Mouse (Mus musculus): ENCODE data around the gene Ppp1cb. TPM values are rescaled to one million over a fixed set of nuclear protein-coding genes. Genes with fewer than 3 reads are reported as not detected.

The Ppp1cb gene
- polyA plus RNA-seq, 1 experiment from 2014 or later = 236 TPM

- no peak for ATAC-seq (ENCODE audit: insufficient read depth, low FRiP score, low TSS enrichment)
- DNase-seq (ENCODE audit: low spot score) = no peak
- 45% methylated on average over 5 of the region's 5 CpGs for WGBS
- Histone ChIP-seq H3K4me3 (ENCODE audit: low read depth, low read length) (no peak overlapping the region), H3K27ac (ENCODE audit: low read depth, low read length) (no peak overlapping the region), H3K4me1 (ENCODE audit: control insufficient read depth, insufficient read depth, low read length) (no peaks in the 10 kb centered on the region), H3K9me3 (ENCODE audit: control insufficient read depth, low read length) (no peaks in the 10 kb centered on the region), H3K36me3 (ENCODE audit: control insufficient read depth, insufficient read depth, low read length) (no peaks in the 10 kb centered on the region), H3K4me2 (ENCODE audit: low read depth) (no peak overlapping the region), H3K27me3 (ENCODE audit: control insufficient read depth, insufficient read depth, low read length) (no peaks in the 10 kb centered on the region), H3K9ac (ENCODE audit: low read length) (no peak overlapping the region)
Measured at GRCm38 (mm10) chr5:32437901-32438563, 20.6 kb upstream of the Ppp1cb start.

DNA sequence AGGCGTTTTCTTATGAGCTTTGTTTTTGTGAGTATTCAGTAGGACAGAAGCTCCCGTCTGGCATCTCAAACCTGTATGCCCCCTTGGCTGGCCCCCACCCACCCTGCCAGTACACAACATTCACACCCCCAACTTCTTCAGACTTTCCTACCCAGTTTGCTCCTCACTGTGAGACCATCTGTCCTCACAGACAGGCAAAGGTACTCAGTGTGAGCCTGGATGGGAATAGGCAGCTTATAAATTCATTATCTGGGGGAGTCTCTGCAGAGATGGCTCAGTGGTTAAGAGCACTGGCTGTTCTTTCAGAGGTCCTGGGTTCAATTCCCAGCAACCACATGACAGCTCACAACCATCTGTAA lies 20.1 kb upstream of the Ppp1cb start:
- H3K36me3 ChIP-seq (ENCODE audit: control insufficient read depth, insufficient read depth, low read length) = no peaks in the 10 kb centered on the region
- H3K9me3 ChIP-seq (ENCODE audit: control insufficient read depth, low read length) = no peaks in the 10 kb centered on the region
- no peak overlapping the region for H3K4me3 ChIP-seq (ENCODE audit: low read depth, low read length)
- WGBS = 60% methylated on average over 2 of the region's 2 CpGs
- no peak overlapping the region for H3K27ac ChIP-seq (ENCODE audit: low read depth, low read length)
- H3K9ac ChIP-seq (ENCODE audit: low read length) = no peak overlapping the region
- DNase-seq (ENCODE audit: low spot score) = no peak
- H3K4me1 ChIP-seq (ENCODE audit: control insufficient read depth, insufficient read depth, low read length) = no peaks in the 10 kb centered on the region
- ATAC-seq (ENCODE audit: insufficient read depth, low FRiP score, low TSS enrichment) = no peak
- H3K27me3 ChIP-seq (ENCODE audit: control insufficient read depth, insufficient read depth, low read length) = no peaks in the 10 kb centered on the region
- no peak overlapping the region for H3K4me2 ChIP-seq (ENCODE audit: low read depth)

DNA sequence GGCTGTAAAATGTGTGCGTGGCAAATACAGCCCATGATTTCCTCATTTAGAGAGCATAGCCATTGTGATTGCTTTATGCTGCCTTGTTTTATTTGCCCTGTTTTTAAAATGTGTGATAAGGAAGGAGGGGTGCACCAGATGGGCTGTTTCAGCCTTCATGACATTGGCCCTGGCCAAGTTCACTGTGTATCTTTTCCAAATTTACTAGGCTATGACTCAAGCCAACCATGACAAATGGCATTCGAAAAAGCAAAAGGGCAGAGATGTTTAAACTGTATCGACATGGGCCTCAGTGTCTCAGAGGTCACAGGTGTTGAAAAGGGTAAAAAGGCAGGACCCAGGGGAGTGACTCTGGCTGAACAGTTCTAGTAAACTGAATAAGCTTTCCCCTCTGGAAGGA lies 17.3 kb upstream of the Ppp1cb start:
- Histone ChIP-seq H3K4me1 (ENCODE audit: control insufficient read depth, insufficient read depth, low read length) (no peaks in the 10 kb centered on the region), H3K9me3 (ENCODE audit: control insufficient read depth, low read length) (no peaks in the 10 kb centered on the region), H3K4me2 (ENCODE audit: low read depth) (no peak overlapping the region), H3K27me3 (ENCODE audit: control insufficient read depth, insufficient read depth, low read length) (no peaks in the 10 kb centered on the region), H3K27ac (ENCODE audit: low read depth, low read length) (no peak overlapping the region), H3K9ac (ENCODE audit: low read length) (no peak overlapping the region), H3K4me3 (ENCODE audit: low read depth, low read length) (no peak overlapping the region), H3K36me3 (ENCODE audit: control insufficient read depth, insufficient read depth, low read length) (no peaks in the 10 kb centered on the region)
- WGBS = 60% methylated on average over 3 of the region's 3 CpGs
- ATAC-seq (ENCODE audit: insufficient read depth, low FRiP score, low TSS enrichment) (no peak), DNase-seq (ENCODE audit: low spot score) (no peak)

DNA sequence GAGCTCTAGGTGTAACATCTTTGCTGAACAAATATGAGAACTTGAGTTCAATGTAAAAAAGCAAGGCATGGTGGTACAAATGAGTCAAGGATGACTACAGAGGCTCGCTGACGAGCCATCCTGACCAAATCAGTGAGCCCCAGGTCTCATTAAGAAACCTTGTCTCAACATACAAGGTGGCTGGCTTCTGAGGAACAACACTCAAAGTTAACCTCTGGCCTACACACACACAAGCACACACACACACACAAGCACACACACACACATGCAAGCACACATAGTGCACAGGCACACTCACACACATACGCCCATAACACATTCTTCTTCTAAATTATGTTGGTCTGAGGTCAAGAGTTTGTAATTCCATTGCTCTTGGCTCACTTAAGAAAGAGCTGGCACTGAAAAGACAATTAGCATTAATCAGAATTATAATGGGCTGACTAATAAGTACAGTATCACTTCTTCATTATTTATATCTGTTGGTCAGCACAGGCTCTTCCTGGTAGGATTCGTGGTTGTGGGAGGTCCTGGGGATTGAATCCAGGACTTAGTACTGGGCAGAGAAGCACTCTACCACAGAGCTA lies 16.6 kb upstream of the Ppp1cb start:
- no peaks in the 10 kb centered on the region for H3K4me1 ChIP-seq (ENCODE audit: control insufficient read depth, insufficient read depth, low read length)
- no peak overlapping the region for H3K4me3 ChIP-seq (ENCODE audit: low read depth, low read length)
- no peak overlapping the region for H3K9ac ChIP-seq (ENCODE audit: low read length)
- no peak overlapping the region for H3K27ac ChIP-seq (ENCODE audit: low read depth, low read length)
- no peak overlapping the region for H3K4me2 ChIP-seq (ENCODE audit: low read depth)
- WGBS = 88% methylated on average over 4 of the region's 4 CpGs
- H3K27me3 ChIP-seq (ENCODE audit: control insufficient read depth, insufficient read depth, low read length) = no peaks in the 10 kb centered on the region
- DNase-seq (ENCODE audit: low spot score) = no peak
- ATAC-seq (ENCODE audit: insufficient read depth, low FRiP score, low TSS enrichment) = no peak
- H3K36me3 ChIP-seq (ENCODE audit: control insufficient read depth, insufficient read depth, low read length) = no peaks in the 10 kb centered on the region
- H3K9me3 ChIP-seq (ENCODE audit: control insufficient read depth, low read length) = no peaks in the 10 kb centered on the region

GRCm38 (mm10) chr5:32443906-32444305 lies 14.7 kb upstream of the Ppp1cb start:
- no peak overlapping the region for H3K9ac ChIP-seq (ENCODE audit: low read length)
- WGBS = 89% methylated on average over 3 of the region's 3 CpGs
- no peaks in the 10 kb centered on the region for H3K4me1 ChIP-seq (ENCODE audit: control insufficient read depth, insufficient read depth, low read length)
- ATAC-seq (ENCODE audit: insufficient read depth, low FRiP score, low TSS enrichment) (no peak), DNase-seq (ENCODE audit: low spot score) (no peak)
- no peaks in the 10 kb centered on the region for H3K36me3 ChIP-seq (ENCODE audit: control insufficient read depth, insufficient read depth, low read length)
- H3K27me3 ChIP-seq (ENCODE audit: control insufficient read depth, insufficient read depth, low read length) = no peaks in the 10 kb centered on the region
- H3K27ac ChIP-seq (ENCODE audit: low read depth, low read length) = no peak overlapping the region
- H3K9me3 ChIP-seq (ENCODE audit: control insufficient read depth, low read length) = no peaks in the 10 kb centered on the region
- no peak overlapping the region for H3K4me3 ChIP-seq (ENCODE audit: low read depth, low read length)
- no peak overlapping the region for H3K4me2 ChIP-seq (ENCODE audit: low read depth)

DNA sequence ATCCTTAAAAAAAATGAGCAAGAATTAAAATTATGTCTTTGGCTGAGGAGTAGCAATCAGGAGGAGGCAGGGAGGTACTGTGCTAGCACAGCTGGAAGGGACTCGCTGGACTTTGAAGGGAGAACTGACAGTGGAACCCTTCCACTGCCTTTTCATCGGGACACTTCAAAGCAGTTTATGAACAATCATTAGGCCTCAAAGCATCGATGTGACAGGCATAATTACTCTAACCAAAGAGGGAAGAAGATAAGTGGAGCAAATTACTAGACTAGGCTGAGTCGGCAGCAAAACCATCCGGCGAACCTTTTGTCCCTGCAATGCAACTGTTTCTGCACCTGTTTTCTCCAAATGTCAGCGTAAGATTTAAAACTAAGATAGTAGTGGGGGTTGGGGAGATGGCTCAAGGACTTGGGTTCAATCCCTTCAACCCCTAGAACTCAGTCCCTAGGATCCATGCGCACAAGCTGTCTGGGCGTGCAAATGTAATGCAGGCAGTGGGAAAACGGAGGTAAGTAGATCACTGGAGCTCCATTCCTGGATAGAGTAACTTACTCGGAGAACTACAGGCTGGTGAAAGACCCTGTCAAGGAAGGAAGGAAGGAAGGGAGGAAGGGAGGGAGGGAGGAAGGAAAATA lies 13.2 kb upstream of the Ppp1cb start:
- no peak for ATAC-seq (ENCODE audit: insufficient read depth, low FRiP score, low TSS enrichment)
- Histone ChIP-seq H3K9ac (ENCODE audit: low read length) (no peak overlapping the region), H3K27me3 (ENCODE audit: control insufficient read depth, insufficient read depth, low read length) (no peaks in the 10 kb centered on the region), H3K4me3 (ENCODE audit: low read depth, low read length) (no peak overlapping the region), H3K36me3 (ENCODE audit: control insufficient read depth, insufficient read depth, low read length) (no peaks in the 10 kb centered on the region), H3K4me1 (ENCODE audit: control insufficient read depth, insufficient read depth, low read length) (no peaks in the 10 kb centered on the region), H3K27ac (ENCODE audit: low read depth, low read length) (no peak overlapping the region), H3K4me2 (ENCODE audit: low read depth) (no peak overlapping the region), H3K9me3 (ENCODE audit: control insufficient read depth, low read length) (no peaks in the 10 kb centered on the region)
- WGBS = 36% methylated on average over 11 of the region's 11 CpGs
- DNase-seq (ENCODE audit: low spot score) = no peak

- ATAC-seq (ENCODE audit: insufficient read depth, low FRiP score, low TSS enrichment) (no peak), DNase-seq (ENCODE audit: low spot score) (no peak)
- H3K9me3 ChIP-seq (ENCODE audit: control insufficient read depth, low read length) = no peaks in the 10 kb centered on the region
- no peak overlapping the region for H3K4me3 ChIP-seq (ENCODE audit: low read depth, low read length)
- whole genome bisulfite sequencing = 34% methylated on average over 5 of the region's 5 CpGs
- H3K27me3 ChIP-seq (ENCODE audit: control insufficient read depth, insufficient read depth, low read length) = no peaks in the 10 kb centered on the region
- no peak overlapping the region for H3K27ac ChIP-seq (ENCODE audit: low read depth, low read length)
- no peaks in the 10 kb centered on the region for H3K36me3 ChIP-seq (ENCODE audit: control insufficient read depth, insufficient read depth, low read length)
- H3K4me2 ChIP-seq (ENCODE audit: low read depth) = no peak overlapping the region
- H3K9ac ChIP-seq (ENCODE audit: low read length) = no peak overlapping the region
- no peaks in the 10 kb centered on the region for H3K4me1 ChIP-seq (ENCODE audit: control insufficient read depth, insufficient read depth, low read length)
Measured at GRCm38 (mm10) chr5:32446394-32446793, 12.2 kb upstream of the Ppp1cb start.

GRCm38 (mm10) chr5:32446810-32447209 lies 11.8 kb upstream of the Ppp1cb start:
- Histone ChIP-seq H3K4me2 (ENCODE audit: low read depth) (no peak overlapping the region), H3K9ac (ENCODE audit: low read length) (no peak overlapping the region)

More at GRCm38 (mm10) chr5:32446810-32447209, 11.8 kb upstream of the Ppp1cb start:
- DNase-seq (ENCODE audit: low spot score) = no peak
- Histone ChIP-seq H3K4me3 (ENCODE audit: low read depth, low read length) (no peak overlapping the region), H3K36me3 (ENCODE audit: control insufficient read depth, insufficient read depth, low read length) (no peaks in the 10 kb centered on the region), H3K9me3 (ENCODE audit: control insufficient read depth, low read length) (no peaks in the 10 kb centered on the region), H3K4me1 (ENCODE audit: control insufficient read depth, insufficient read depth, low read length) (no peaks in the 10 kb centered on the region), H3K27me3 (ENCODE audit: control insufficient read depth, insufficient read depth, low read length) (no peaks in the 10 kb centered on the region), H3K27ac (ENCODE audit: low read depth, low read length) (no peak overlapping the region)
- no peak for ATAC-seq (ENCODE audit: insufficient read depth, low FRiP score, low TSS enrichment)

Data from neural tube, embryonic 11.5 days (tissue).